Mouse (Mus musculus) heart, postnatal 4 days (tissue): Measurements from ENCODE around the gene Vps53. TPM values are rescaled to one million over a fixed set of nuclear protein-coding genes. Genes with fewer than 3 reads are reported as not detected.
"Not testable (repeated sequence)": the region's sequence is repeated elsewhere in the genome, so short reads cannot be mapped to it uniquely, and the experiment has no call there.

ENCODE experiments used
- DNase-seq: peaks from one replicate; pipeline ENCODE4 v3.0.0; 2021
- total RNA-seq, 2 experiments: library from RNA; stranded (reverse); gene quantifications; 2 replicates each; pipeline ENCODE4 v1.2.3; 2021

Gene Vps53
- total RNA-seq = 10 to 100 TPM; 30.8 to 31.4 TPM

GRCm38 (mm10) chr11:76179495-76180145 lies at the start of gene Vps53, which contains the start of gene Fam57a:
Gene Vps53, minus strand, starts transcription at chr11:76179647.
Gene Fam57a, plus strand, starts transcription at chr11:76179671.
- peak; percentile 87 for DNase-seq

GRCm38 (mm10) chr11:76225051-76225450 lies 45.6 kb upstream of the Vps53 start:
- no peak for DNase-seq

GRCm38 (mm10) chr11:76224631-76225030 lies 45.2 kb upstream of the Vps53 start:
- no peak for DNase-seq

GRCm38 (mm10) chr11:76217390-76217800 lies 37.9 kb upstream of the Vps53 start, which contains the start of the genes Dbil5 and Gemin4:
Gene Dbil5, plus strand, starts transcription at chr11:76217608.
Gene Gemin4, minus strand, starts transcription at chr11:76217664.
- peak; percentile 98 for DNase-seq

- DNase-seq = peak; percentile 30
Observed at GRCm38 (mm10) chr11:76216681-76217389, 37.4 kb upstream of the Vps53 start.

GRCm38 (mm10) chr11:76216049-76216540 lies 36.6 kb upstream of the Vps53 start:
- no peak for DNase-seq

GRCm38 (mm10) chr11:76215011-76215410 lies 35.6 kb upstream of the Vps53 start:
- no peak for DNase-seq

GRCm38 (mm10) chr11:76213841-76214240 lies 34.4 kb upstream of the Vps53 start:
- no peak for DNase-seq

GRCm38 (mm10) chr11:76211595-76211994 lies 32.1 kb upstream of the Vps53 start:
- DNase-seq = not testable (repeated sequence)

- DNase-seq = no peak
Observed at GRCm38 (mm10) chr11:76210228-76210985, 31.0 kb upstream of the Vps53 start.

GRCm38 (mm10) chr11:76206793-76207192 lies 27.3 kb upstream of the Vps53 start:
- DNase-seq = peak; percentile 11

- peak; percentile 90 for DNase-seq
Observed at GRCm38 (mm10) chr11:76201761-76202674, 22.6 kb upstream of the Vps53 start.

- DNase-seq = no peak
Observed at GRCm38 (mm10) chr11:76196977-76197469, 17.6 kb upstream of the Vps53 start.

GRCm38 (mm10) chr11:76196275-76196976 lies 17.0 kb upstream of the Vps53 start:
- DNase-seq = no peak

GRCm38 (mm10) chr11:76186908-76187307 lies 7.5 kb upstream of the Vps53 start:
- no peak for DNase-seq

GRCm38 (mm10) chr11:76183745-76184144 lies 4.3 kb upstream of the Vps53 start:
- DNase-seq = no peak

- no peak for DNase-seq
Observed at GRCm38 (mm10) chr11:76180146-76180540, 696 bp upstream of the Vps53 start.

- DNase-seq = peak; percentile 30
Observed at GRCm38 (mm10) chr11:76178726-76179494, 537 bp downstream of the Vps53 start.

- no peak for DNase-seq
Observed at GRCm38 (mm10) chr11:76170207-76170606, 9.2 kb downstream of the Vps53 start.

GRCm38 (mm10) chr11:76168976-76169375 lies 10.5 kb downstream of the Vps53 start:
- DNase-seq = no peak
